Mouse (Mus musculus): ENCODE measurements around the gene Prkcz. TPM values are rescaled to one million over a fixed set of nuclear protein-coding genes. Genes with fewer than 3 reads are reported as not detected.

Gene Prkcz
- polyA plus RNA-seq, 1 experiment from 2014 or later: 11.8 TPM

DNA sequence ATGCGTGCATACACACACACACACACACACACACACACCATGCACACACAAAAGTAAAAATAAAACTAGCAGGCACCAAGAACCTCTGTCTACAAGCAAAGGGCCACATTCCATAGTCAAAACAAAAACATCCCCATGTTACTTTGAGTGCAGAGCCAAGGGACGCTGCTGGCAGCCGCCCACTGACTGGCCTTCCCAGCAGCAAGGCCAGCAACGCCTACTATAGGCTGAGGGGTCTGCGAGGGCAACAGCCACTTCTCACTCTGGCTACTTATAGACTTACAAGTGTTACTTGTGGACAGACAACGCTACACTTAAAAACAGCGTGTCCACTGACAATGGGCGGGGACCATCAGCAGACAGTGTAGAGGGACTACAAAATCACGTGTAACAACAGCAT is 146.0 kb downstream of the Prkcz start:
- POLR2A ChIA-PET: no interaction called here

DNA sequence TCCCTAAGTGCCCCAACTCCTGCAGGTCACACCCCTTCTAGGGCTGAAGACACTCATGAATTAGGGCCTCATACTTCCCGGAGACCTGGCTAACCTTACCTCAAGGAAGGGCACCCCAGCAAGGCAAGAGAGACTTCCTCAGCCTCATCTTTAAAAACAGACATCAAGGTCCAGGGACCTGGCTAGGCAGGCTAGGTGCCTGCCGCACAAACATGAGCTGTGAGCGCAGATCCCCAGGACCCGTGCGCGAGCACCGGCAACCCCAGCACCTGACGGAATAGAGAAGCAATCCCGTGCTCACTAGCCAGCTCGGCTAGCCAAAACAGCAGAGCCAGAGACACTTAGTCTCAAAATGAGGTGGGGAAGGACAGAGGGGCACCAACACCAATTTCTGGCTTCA is 146.4 kb downstream of the Prkcz start:
- TF ChIP-seq CTCF (IDR thresholded peaks at IDR 0.05): no peak
- POLR2A ChIA-PET: no interaction called here
- DNase-seq (ENCODE audit: low read depth, low spot score): no peak
- in situ Hi-C loops (cut with MboI; ENCODE audit: low pct_unique_long_range_greater_than_20kb): loop anchor here (5.0 kb wide), 2 partner anchors 42 to 77 kb away; no protein-coding TSS in a partner anchor
- H3K27me3 ChIP-seq: no peaks in the 10 kb centered on the region
- CTCF ChIA-PET: no interaction called here
- ATAC-seq: no peak

More for the DNA sequence above, 146.0 kb downstream of the Prkcz start:
- ATAC-seq: no peak
- CTCF ChIA-PET: no interaction called here
- in situ Hi-C loops (cut with MboI; ENCODE audit: low pct_unique_long_range_greater_than_20kb): loop anchor here (5.0 kb wide), 2 partner anchors 43 to 78 kb away; no protein-coding TSS in a partner anchor
- no peak for TF ChIP-seq CTCF (IDR thresholded peaks at IDR 0.05)
- DNase-seq (ENCODE audit: low read depth, low spot score): no peak
- no peaks in the 10 kb centered on the region for H3K27me3 ChIP-seq

DNA sequence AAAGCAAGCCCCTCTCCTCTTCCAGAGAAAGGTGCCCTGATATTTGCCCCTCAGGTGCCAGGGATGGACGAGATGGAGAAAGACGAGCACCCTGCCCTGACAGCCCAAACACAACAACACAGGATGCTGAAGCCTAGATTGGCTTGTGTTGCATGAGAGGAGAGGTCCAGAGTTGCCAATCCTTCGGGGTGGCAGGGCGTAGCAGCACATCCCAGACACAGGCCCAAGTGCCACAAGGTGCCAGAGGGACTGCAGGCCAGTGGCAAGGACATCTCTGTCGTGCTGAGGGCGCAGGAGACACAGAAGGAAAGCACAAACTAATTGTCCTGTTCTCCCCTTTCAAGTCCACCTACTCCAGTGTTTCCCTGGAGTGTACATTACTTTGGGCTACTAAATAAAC is 147.0 kb downstream of the Prkcz start:
- ATAC-seq (no peak), DNase-seq (ENCODE audit: low read depth, low spot score) (no peak)
- TF ChIP-seq CTCF (IDR thresholded peaks at IDR 0.05): no peak
- H3K27me3 ChIP-seq: no peaks in the 10 kb centered on the region
- POLR2A ChIA-PET: no interaction called here
- in situ Hi-C loops (cut with MboI; ENCODE audit: low pct_unique_long_range_greater_than_20kb): no loop called here
- CTCF ChIA-PET: no interaction called here

DNA sequence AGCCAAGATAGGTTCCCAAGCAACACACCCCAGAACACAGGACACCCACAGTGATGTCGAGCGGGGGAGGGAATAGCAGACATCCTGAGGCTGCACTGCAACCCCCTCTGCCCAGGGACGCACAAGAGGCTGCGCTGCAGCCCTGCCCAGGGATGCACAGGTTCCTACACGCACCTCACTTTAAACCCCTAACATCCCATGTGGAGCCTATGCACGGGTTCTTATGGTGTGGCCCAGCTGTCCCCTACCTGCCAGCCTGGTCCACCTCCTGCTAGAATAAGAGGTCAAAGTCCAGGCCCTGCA is 147.5 kb downstream of the Prkcz start:
- ATAC-seq (no peak), DNase-seq (ENCODE audit: low read depth, low spot score) (no peak)
- no peaks in the 10 kb centered on the region for H3K27me3 ChIP-seq
- POLR2A ChIA-PET: no interaction called here
- no peak for TF ChIP-seq CTCF (IDR thresholded peaks at IDR 0.05)
- in situ Hi-C loops (cut with MboI; ENCODE audit: low pct_unique_long_range_greater_than_20kb): no loop called here
- CTCF ChIA-PET: no interaction called here

DNA sequence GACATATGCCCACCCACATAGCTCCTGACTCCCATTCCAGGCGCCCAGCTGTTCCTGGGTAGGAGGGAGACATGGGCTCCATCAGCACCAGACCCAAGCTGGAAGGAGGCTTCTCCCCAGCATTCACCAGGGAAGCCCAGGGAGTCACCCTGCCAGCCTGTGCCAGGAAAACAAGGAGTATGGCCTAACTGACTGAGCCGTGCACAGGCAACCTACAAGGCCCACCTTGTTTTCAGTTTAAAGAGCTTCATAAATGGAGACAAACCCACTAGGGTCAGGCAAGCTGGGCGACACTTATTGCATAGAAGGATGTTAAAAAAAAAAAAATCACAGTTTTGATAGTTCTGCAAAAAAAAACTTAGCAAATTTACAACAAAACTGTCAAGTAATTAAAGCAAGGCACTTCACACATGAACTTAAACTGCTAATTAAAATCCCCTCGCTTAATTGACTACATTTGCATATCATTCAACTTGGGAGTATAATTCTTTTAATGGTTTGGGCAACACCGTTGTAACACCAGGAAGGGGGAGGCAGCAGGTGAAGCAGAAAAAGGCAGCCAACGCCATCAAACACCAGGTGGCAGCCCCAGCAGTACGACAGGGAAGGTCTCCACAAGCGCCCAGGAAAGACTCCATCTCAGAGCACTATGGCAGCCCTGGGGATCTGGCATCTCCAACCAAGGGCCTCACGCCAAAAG is 148.0 kb downstream of the Prkcz start:
- CTCF ChIA-PET: no interaction called here
- H3K27me3 ChIP-seq: no peaks in the 10 kb centered on the region
- ATAC-seq: no peak
- in situ Hi-C loops (cut with MboI; ENCODE audit: low pct_unique_long_range_greater_than_20kb): no loop called here
- POLR2A ChIA-PET: interaction anchor here (0.8 kb wide), 1 partner anchor 36 kb away, joined by 3 read pairs; the partner anchor contains the start of gene Faap20
- no peak for DNase-seq (ENCODE audit: low read depth, low spot score)
- TF ChIP-seq CTCF (IDR thresholded peaks at IDR 0.05): no peak

Other genes starting within 250 kb of the Prkcz start
- gene Ski, start 138.8 kb downstream of the Prkcz start, polyA plus RNA-seq (2021): 59.8 TPM
- 25.5 TPM for gene Faap20, start 111.6 kb downstream of the Prkcz start, polyA plus RNA-seq (2021)
- gene Gabrd, start 36.8 kb upstream of the Prkcz start, polyA plus RNA-seq (2021): not detected
- 2.2 TPM for gene Cfap74, start 47.8 kb upstream of the Prkcz start, polyA plus RNA-seq (2021)
- gene Tmem52, start 107.8 kb upstream of the Prkcz start, polyA plus RNA-seq (2021): 0.41 TPM
- 287 TPM for gene Gnb1, start 130.0 kb upstream of the Prkcz start, polyA plus RNA-seq (2021)
- 87.0 TPM for gene Nadk, start 201.0 kb upstream of the Prkcz start, polyA plus RNA-seq (2021)
- 4.0 TPM for gene Slc35e2, start 240.1 kb upstream of the Prkcz start, polyA plus RNA-seq (2021)